Mouse (Mus musculus) kidney, embryonic 16.5 days (tissue): ENCODE measurements around the gene Szt2. TPM values are rescaled to one million over a fixed set of nuclear protein-coding genes. Genes with fewer than 3 reads are reported as not detected.

Experiments
- ATAC-seq: fragments of 200-750 bp; cut with Nextera tagmentation; 2 replicates; pipeline ENCODE4 v1.8.0; 2017; ENCODE audit warnings: moderate TSS enrichment; ENCODE audit not compliant: low FRiP score, low TSS enrichment
- H3K27ac ChIP-seq: fragments of 300-500 bp; sonication (generic); 2 replicates; pipeline ENCODE4 v1.5.1; 2014; ENCODE audit warnings: low read length
- H3K27me3 ChIP-seq: fragments of 300-500 bp; sonication (generic); 2 replicates; pipeline ENCODE4 v1.6.1; 2014; ENCODE audit warnings: low read length, control low read depth, mixed read lengths; ENCODE audit not compliant: insufficient read depth
- H3K36me3 ChIP-seq: fragments of 300-500 bp; sonication (generic); 2 replicates; pipeline ENCODE4 v1.6.1; 2014; ENCODE audit warnings: low read length, control low read depth, mixed read lengths; ENCODE audit not compliant: insufficient read depth
- H3K4me1 ChIP-seq: fragments of 300-500 bp; sonication (generic); 2 replicates; pipeline ENCODE4 v1.6.1; 2014; ENCODE audit warnings: low read length, control low read depth, mixed read lengths; ENCODE audit not compliant: insufficient read depth
- H3K4me2 ChIP-seq: fragments of 300-500 bp; sonication (generic); replicated peaks from 2 replicates; pipeline ENCODE4 v1.6.1; 2014; ENCODE audit warnings: low read depth, low read length
- H3K4me3 ChIP-seq: fragments of 300-500 bp; sonication (generic); 2 replicates; pipeline ENCODE4 v1.5.1; 2014; ENCODE audit warnings: mild to moderate bottlenecking, low read length
- H3K9ac ChIP-seq: fragments of 300-500 bp; sonication (generic); replicated peaks from 2 replicates; pipeline ENCODE4 v1.6.1; 2014; ENCODE audit warnings: low read length
- H3K9me3 ChIP-seq: fragments of 300-500 bp; sonication (generic); 2 replicates; pipeline ENCODE4 v1.6.1; 2016; ENCODE audit warnings: low read length, control low read depth
- WGBS: fragments of 180-500 bp; shearing (Covaris S2); extraction: QIAGEN DNeasy Blood & Tissue Kit; methylation state at CpG from one replicate; pipeline ENCODE4 v1.1.7; 2014; 5-methylcytosine and 5-hydroxymethylcytosine counted together
- polyA plus RNA-seq: library from polyadenylated mRNA; unstranded; fragments of >200 nt; fragmentation: Nextera tagmentation; extraction: Ambion mirVana; gene quantifications from 2 replicates; pipeline ENCODE4 v1.2.1, GENCODE M21; 2015

The Szt2 gene
- polyA plus RNA-seq, 1 experiment from 2014 or later = 8.1 TPM

- Histone ChIP-seq H3K4me3 (no peak overlapping the region), H3K4me2 (no peak overlapping the region), H3K36me3 (peaks cover 55% of the 10 kb centered on the region), H3K27ac (no peak overlapping the region), H3K27me3 (no peaks in the 10 kb centered on the region), H3K9me3 (no peaks in the 10 kb centered on the region), H3K4me1 (no peaks in the 10 kb centered on the region), H3K9ac (no peak overlapping the region)
- 84% methylated on average over 2 of the region's 2 CpGs for WGBS
- no peak for ATAC-seq
Observed at GRCm38 (mm10) chr4:118415779-118416178, 6.7 kb upstream of the Szt2 start.

GRCm38 (mm10) chr4:118413553-118413952, 4.5 kb upstream of the Szt2 start:
- ATAC-seq = no peak

GRCm38 (mm10) chr4:118410871-118411270, 1.8 kb upstream of the Szt2 start:
- no peaks in the 10 kb centered on the region for H3K9me3 ChIP-seq
- no peak for ATAC-seq
- WGBS = 86% methylated on average over 5 of the region's 5 CpGs
- no peak overlapping the region for H3K4me3 ChIP-seq
- no peak overlapping the region for H3K9ac ChIP-seq
- no peak overlapping the region for H3K4me2 ChIP-seq
- H3K27me3 ChIP-seq = no peaks in the 10 kb centered on the region
- peaks cover 15% of the 10 kb centered on the region for H3K4me1 ChIP-seq
- H3K27ac ChIP-seq = no peak overlapping the region
- peaks cover 45% of the 10 kb centered on the region for H3K36me3 ChIP-seq

More at GRCm38 (mm10) chr4:118413553-118413952, 4.5 kb upstream of the Szt2 start:
- H3K4me2 ChIP-seq = no peak overlapping the region
- no peaks in the 10 kb centered on the region for H3K9me3 ChIP-seq
- H3K9ac ChIP-seq = no peak overlapping the region
- WGBS = 92% methylated on average over 5 of the region's 5 CpGs
- peaks cover 9% of the 10 kb centered on the region for H3K4me1 ChIP-seq
- no peak overlapping the region for H3K4me3 ChIP-seq
- H3K27me3 ChIP-seq = no peaks in the 10 kb centered on the region
- H3K36me3 ChIP-seq = peaks cover 51% of the 10 kb centered on the region
- no peak overlapping the region for H3K27ac ChIP-seq

GRCm38 (mm10) chr4:118402701-118403100, 6.4 kb downstream of the Szt2 start:
- Histone ChIP-seq H3K9ac (no peak overlapping the region), H3K9me3 (no peaks in the 10 kb centered on the region), H3K4me1 (no peaks in the 10 kb centered on the region), H3K4me2 (no peak overlapping the region), H3K4me3 (no peak overlapping the region), H3K27me3 (no peaks in the 10 kb centered on the region), H3K36me3 (peaks cover 50% of the 10 kb centered on the region), H3K27ac (no peak overlapping the region)
- 89% methylated on average over 12 of the region's 12 CpGs for WGBS
- no peak for ATAC-seq

GRCm38 (mm10) chr4:118401918-118402317, 7.2 kb downstream of the Szt2 start:
- ATAC-seq = no peak
- H3K9ac ChIP-seq = no peak overlapping the region
- 81% methylated on average over 5 of the region's 5 CpGs for WGBS
- peaks cover 58% of the 10 kb centered on the region for H3K36me3 ChIP-seq
- no peaks in the 10 kb centered on the region for H3K27me3 ChIP-seq
- no peak overlapping the region for H3K4me2 ChIP-seq
- H3K9me3 ChIP-seq = no peaks in the 10 kb centered on the region
- H3K27ac ChIP-seq = no peak overlapping the region
- no peak overlapping the region for H3K4me3 ChIP-seq
- H3K4me1 ChIP-seq = no peaks in the 10 kb centered on the region

GRCm38 (mm10) chr4:118401421-118401820, 7.7 kb downstream of the Szt2 start:
- Histone ChIP-seq H3K9me3 (no peaks in the 10 kb centered on the region), H3K9ac (no peak overlapping the region), H3K4me1 (no peaks in the 10 kb centered on the region), H3K27me3 (no peaks in the 10 kb centered on the region), H3K36me3 (peaks cover 60% of the 10 kb centered on the region), H3K27ac (no peak overlapping the region), H3K4me2 (no peak overlapping the region), H3K4me3 (no peak overlapping the region)
- 87% methylated on average over 3 of the region's 3 CpGs for WGBS
- no peak for ATAC-seq

- no peak overlapping the region for H3K9ac ChIP-seq
- H3K27ac ChIP-seq = no peak overlapping the region
- H3K4me2 ChIP-seq = no peak overlapping the region
- no peaks in the 10 kb centered on the region for H3K4me1 ChIP-seq
- peaks cover 69% of the 10 kb centered on the region for H3K36me3 ChIP-seq
- no peaks in the 10 kb centered on the region for H3K9me3 ChIP-seq
- ATAC-seq = no peak
- WGBS = 92% methylated on average over 6 of the region's 6 CpGs
- no peaks in the 10 kb centered on the region for H3K27me3 ChIP-seq
- no peak overlapping the region for H3K4me3 ChIP-seq
Observed at GRCm38 (mm10) chr4:118398400-118398799, 10.7 kb downstream of the Szt2 start.

- Histone ChIP-seq H3K9me3 (no peaks in the 10 kb centered on the region), H3K9ac (no peak overlapping the region), H3K27me3 (no peaks in the 10 kb centered on the region), H3K27ac (no peak overlapping the region), H3K4me2 (no peak overlapping the region), H3K4me3 (no peak overlapping the region), H3K4me1 (no peaks in the 10 kb centered on the region), H3K36me3 (peaks cover 75% of the 10 kb centered on the region)
- ATAC-seq = no peak
- WGBS = 60% methylated on average over 3 of the region's 3 CpGs
Observed at GRCm38 (mm10) chr4:118396433-118396832, 12.6 kb downstream of the Szt2 start.

- Histone ChIP-seq H3K4me2 (no peak overlapping the region), H3K9me3 (no peaks in the 10 kb centered on the region), H3K9ac (no peak overlapping the region), H3K36me3 (peaks cover 78% of the 10 kb centered on the region), H3K4me1 (no peaks in the 10 kb centered on the region), H3K27ac (no peak overlapping the region), H3K27me3 (no peaks in the 10 kb centered on the region), H3K4me3 (no peak overlapping the region)
- no peak for ATAC-seq
- 72% methylated on average over 4 of the region's 4 CpGs for WGBS
Observed at GRCm38 (mm10) chr4:118395289-118395688, 13.8 kb downstream of the Szt2 start.

GRCm38 (mm10) chr4:118394505-118394904, 14.6 kb downstream of the Szt2 start:
- no peaks in the 10 kb centered on the region for H3K9me3 ChIP-seq
- no peak overlapping the region for H3K9ac ChIP-seq
- H3K36me3 ChIP-seq = peaks cover 77% of the 10 kb centered on the region
- H3K27me3 ChIP-seq = no peaks in the 10 kb centered on the region
- WGBS = 90% methylated on average over 6 of the region's 6 CpGs
- no peak overlapping the region for H3K4me2 ChIP-seq
- H3K27ac ChIP-seq = no peak overlapping the region
- H3K4me3 ChIP-seq = no peak overlapping the region
- ATAC-seq = no peak
- no peaks in the 10 kb centered on the region for H3K4me1 ChIP-seq
